Mouse (Mus musculus) cerebellum, adult 2 months (tissue): ENCODE results near the gene Echdc3. TPM values are rescaled to one million over a fixed set of nuclear protein-coding genes. Genes with fewer than 3 reads are reported as not detected.

ENCODE experiments used
- DNase-seq, 2 experiments: peaks; one replicate each; pipeline ENCODE4 v3.0.0; 2021
- H3K27ac ChIP-seq: fragments of 200-500 bp; 2 replicates; pipeline ENCODE4 v1.5.1; 2012; ENCODE audit warnings: low read length, control low read depth, inconsistent platforms; ENCODE audit not compliant: insufficient read depth
- H3K27me3 ChIP-seq: fragments of 200-500 bp; 2 replicates; pipeline ENCODE4 v1.6.1; 2012; ENCODE audit warnings: inconsistent platforms, mild to moderate bottlenecking, low read length, moderate library complexity; ENCODE audit not compliant: control insufficient read depth, insufficient read depth
- H3K4me1 ChIP-seq: fragments of 200-500 bp; 2 replicates; pipeline ENCODE4 v1.6.1; 2011; ENCODE audit warnings: low read length; ENCODE audit not compliant: control insufficient read depth, insufficient read depth
- H3K4me3 ChIP-seq: fragments of 200-500 bp; replicated peaks from 2 replicates; pipeline ENCODE3; 2011; ENCODE audit warnings: mild to moderate bottlenecking, low read depth, low read length, control low read depth; ENCODE audit not compliant: insufficient read depth
- CTCF ChIP-seq: fragments of 200-500 bp; IDR thresholded peaks from 2 replicates; pipeline ENCODE4 v1.5.1; 2011; ENCODE audit warnings: low read depth, mild to moderate bottlenecking, control low read depth, low read length, moderate library complexity, borderline replicate concordance; ENCODE audit not compliant: insufficient read depth
- POLR2A ChIP-seq: fragments of 200-500 bp; IDR thresholded peaks from 2 replicates; pipeline ENCODE4 v1.6.1; 2011; ENCODE audit warnings: low read length, control low read depth, borderline replicate concordance; ENCODE audit not compliant: insufficient read depth
- WGBS: fragments of 180-500 bp; shearing (Covaris S2); methylation state at CpG from one replicate; pipeline ENCODE4 v1.1.7; 2018; 5-methylcytosine and 5-hydroxymethylcytosine counted together
- polyA plus RNA-seq: library from polyadenylated mRNA; depleted of rRNA; stranded (reverse); fragments of >200 nt; gene quantifications from 2 replicates; pipeline ENCODE4 v1.2.3, GENCODE M21; 2012; rRNA removed

Gene Echdc3
- polyA plus RNA-seq, 1 experiment = 3.1 TPM

DNA sequence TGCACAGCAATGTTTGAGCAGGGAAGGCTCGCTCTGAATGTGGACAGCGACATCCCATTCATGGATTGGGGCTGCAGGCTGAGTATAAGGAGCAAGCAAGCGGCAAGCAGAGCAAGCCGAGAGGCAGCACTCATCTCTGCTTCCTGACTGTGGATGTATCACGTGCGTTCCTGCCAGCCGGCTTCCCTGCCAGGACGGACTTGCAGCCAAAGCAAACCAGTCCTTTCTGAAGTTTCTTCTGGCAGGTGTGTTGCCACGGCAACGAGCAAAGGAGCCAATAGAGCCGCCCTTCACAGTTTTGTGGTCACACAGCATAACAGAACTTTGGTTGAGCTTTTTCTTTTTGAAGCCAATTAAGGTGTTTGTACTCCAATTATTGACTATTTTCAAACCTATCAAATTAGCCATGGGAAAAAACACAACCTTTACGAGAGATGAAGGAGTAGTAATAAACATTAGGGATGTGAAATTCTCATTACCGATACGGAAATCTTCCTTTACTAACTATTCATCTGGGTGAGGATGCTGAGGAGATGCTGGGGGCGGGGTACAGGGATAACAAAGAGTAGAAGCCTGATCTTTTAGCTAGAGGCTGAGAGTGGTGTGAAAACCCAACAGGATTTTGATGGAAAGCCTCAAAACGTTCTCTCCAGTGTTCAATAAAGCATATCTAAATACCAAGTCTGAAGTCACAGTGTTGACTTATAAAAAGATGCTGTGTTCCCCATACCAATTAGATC is 69.7 kb downstream of the Echdc3 start:
- Histone ChIP-seq H3K27me3 (no peaks in the 10 kb centered on the region), H3K4me3 (no peak overlapping the region), H3K4me1 (0 out of 2 replicates have a peak, but pooled peaks cover 2% of the 10 kb centered on the region), H3K27ac (no peak overlapping the region)
- 63% methylated on average over 16 of the region's 16 CpGs for WGBS
- no peak for TF ChIP-seq POLR2A
- no peak for TF ChIP-seq CTCF
- DNase-seq = no peak

DNA sequence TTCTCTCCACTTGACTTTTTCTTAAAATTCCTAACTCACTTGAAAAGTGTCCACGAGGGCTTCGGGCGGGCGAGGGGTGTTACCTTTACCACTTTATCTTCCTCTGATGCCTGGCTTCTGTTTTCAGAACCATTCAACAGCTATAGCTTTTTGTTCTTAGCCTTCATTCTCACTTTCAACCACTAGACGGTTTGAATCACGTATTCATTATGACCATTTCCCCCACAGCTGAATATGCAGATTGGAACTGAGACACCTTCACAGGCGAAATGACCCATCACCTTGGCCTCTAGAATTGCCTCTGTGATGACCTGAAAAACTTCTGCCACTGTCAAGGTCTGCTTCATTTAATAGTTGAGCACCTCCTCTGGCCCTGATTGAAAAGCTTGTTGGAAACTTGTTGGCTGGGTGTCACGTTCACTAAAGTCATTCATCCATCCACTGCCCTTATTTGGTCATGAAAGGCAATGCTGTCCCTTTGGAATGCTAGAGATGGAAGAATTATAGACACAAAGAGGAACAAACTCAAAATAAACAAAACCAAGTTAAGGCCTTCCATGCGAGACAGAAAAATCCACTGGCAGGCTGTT is 72.2 kb downstream of the Echdc3 start:
- H3K4me3 ChIP-seq = no peak overlapping the region
- H3K4me1 ChIP-seq = no peaks in the 10 kb centered on the region
- no peak for DNase-seq
- no peaks in the 10 kb centered on the region for H3K27me3 ChIP-seq
- no peak overlapping the region for H3K27ac ChIP-seq
- WGBS = 89% methylated on average over 9 of the region's 9 CpGs
- TF ChIP-seq CTCF (no peak), POLR2A (no peak)

Other genes starting within 250 kb of the Echdc3 start
- gene Proser2, start 82.8 kb downstream of the Echdc3 start, polyA plus RNA-seq = 7.7 and 10.7 TPM in 2 replicates
- 15.5 and 16.5 TPM in 2 replicates for gene Usp6nl, start 109.6 kb upstream of the Echdc3 start, polyA plus RNA-seq